Mouse (Mus musculus) activated CD4-positive, CD25-positive, alpha-beta regulatory T cell, adult 4 months (primary cell): ENCODE results near the gene 9130019O22Rik. TPM values are rescaled to one million over a fixed set of nuclear protein-coding genes. Genes with fewer than 3 reads are reported as not detected.

ENCODE experiments used
- ATAC-seq: one replicate; pipeline ENCODE4 v1.8.0; 2017
- polyA plus RNA-seq, 2 experiments: library from polyadenylated mRNA; unstranded; fragments of 100-300 nt; shearing (Covaris generic); gene quantifications; one replicate each; pipeline ENCODE4 v1.2.1; 2017

The 9130019O22Rik gene
- polyA plus RNA-seq, 2 experiments from 2014 or later: 7.4 to 8.9 TPM

DNA sequence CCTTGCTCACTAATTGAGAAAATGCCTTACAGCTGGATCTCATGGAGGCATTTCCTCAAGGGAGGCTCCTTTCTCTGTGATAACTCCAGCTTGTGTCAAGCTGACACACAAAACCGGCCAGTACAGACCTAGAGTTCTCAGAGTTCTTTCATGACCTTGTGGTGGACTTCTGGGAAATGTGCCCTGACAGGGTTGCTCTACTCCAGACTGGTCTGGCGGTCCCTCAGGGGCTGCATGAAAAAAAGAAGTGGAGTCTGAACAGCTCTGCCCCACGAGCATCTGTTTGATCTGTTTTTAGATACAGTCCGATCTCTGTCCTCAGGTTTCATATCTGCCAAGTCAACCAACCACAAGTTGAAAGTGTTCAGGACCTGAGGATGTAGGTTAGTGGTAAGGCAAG, 49.3 kb downstream of the 9130019O22Rik start:
- no peak for ATAC-seq

DNA sequence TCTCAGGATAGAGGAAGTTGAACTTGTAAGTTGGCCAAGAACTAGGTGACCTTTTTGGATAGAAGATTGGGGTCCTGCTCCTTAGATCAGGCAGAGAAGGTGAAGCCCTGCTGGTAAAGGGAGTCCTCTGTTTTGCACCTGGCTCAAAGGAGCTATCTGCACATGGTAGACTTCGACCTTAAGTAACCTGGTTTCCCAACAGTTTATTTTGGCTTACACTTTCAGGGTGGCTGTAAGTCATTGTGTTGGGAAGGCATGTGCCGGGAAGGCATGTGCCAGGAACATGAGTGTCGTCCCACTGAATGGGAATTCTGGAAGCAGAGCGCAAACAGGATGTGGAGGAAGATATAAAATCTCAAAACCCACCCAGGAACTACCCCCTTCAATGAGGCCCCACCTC, 51.4 kb downstream of the 9130019O22Rik start:
- ATAC-seq: no peak

DNA sequence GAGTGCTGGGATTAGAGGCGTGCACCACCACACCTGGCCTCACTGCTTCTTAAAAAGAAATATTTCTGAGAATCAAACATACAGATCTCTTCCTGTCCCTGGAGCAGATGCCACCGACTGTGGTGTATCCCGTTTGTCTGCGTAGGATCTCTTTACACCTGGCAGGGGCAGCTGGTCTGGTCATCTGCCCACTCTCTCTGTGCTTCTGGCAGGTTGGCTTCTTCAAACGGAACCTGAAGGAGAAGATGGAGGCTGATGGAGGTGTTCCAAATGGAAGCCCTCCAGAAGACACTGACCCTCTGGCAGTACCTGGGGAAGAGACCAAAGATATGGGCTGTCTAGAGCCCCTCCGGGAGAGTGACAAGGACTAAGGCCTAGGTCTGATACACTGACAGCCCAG, 53.7 kb downstream of the 9130019O22Rik start:
- no peak for ATAC-seq

Other genes with a start within 250 kb of the 9130019O22Rik start
- 100 to 1,000 TPM; 157 to 159 TPM for gene Spn, start 249.3 kb downstream of the 9130019O22Rik start, polyA plus RNA-seq
- gene Cd2bp2, start 191.1 kb downstream of the 9130019O22Rik start, polyA plus RNA-seq: 10 to 100 TPM; 38.9 to 50.5 TPM
- gene Tbc1d10b, start 178.7 kb downstream of the 9130019O22Rik start, polyA plus RNA-seq: 10 to 100 TPM; 13.6 to 18.9 TPM
- gene Mylpf, start 178.3 kb downstream of the 9130019O22Rik start, polyA plus RNA-seq: 10 to 100 TPM; 26.7 to 30.7 TPM
- gene Zfp553, start 154.1 kb downstream of the 9130019O22Rik start, polyA plus RNA-seq: 1 to 10 TPM; 4.1 to 8.0 TPM
- gene Sept1, start 154.0 kb downstream of the 9130019O22Rik start, polyA plus RNA-seq: 100 to 1,000 TPM; 811 to 836 TPM
- 1 to 10 TPM in 1 of 2 experiments, under 1 TPM in 1; 0.29 to 1.1 TPM for gene Zfp771, start 142.9 kb downstream of the 9130019O22Rik start, polyA plus RNA-seq
- 10 to 100 TPM; 48.1 to 69.5 TPM for gene Dctpp1, start 126.5 kb downstream of the 9130019O22Rik start, polyA plus RNA-seq
- gene Sephs2, start 113.1 kb downstream of the 9130019O22Rik start, polyA plus RNA-seq: 10 to 100 TPM; 29.9 to 31.3 TPM
- 100 to 1,000 TPM; 149 to 232 TPM for gene Itgal, start 90.9 kb downstream of the 9130019O22Rik start, polyA plus RNA-seq
- gene Zfp768, start 41.6 kb downstream of the 9130019O22Rik start, polyA plus RNA-seq: under 1 TPM in 1 of 2 experiments, not detected in 1; 0.19 TPM
- gene Zfp747, start 11.1 kb downstream of the 9130019O22Rik start, polyA plus RNA-seq: 10 to 100 TPM in 1 of 2 experiments, 1 to 10 TPM in 1; 9.9 to 11.2 TPM
- 1 to 10 TPM; 4.0 to 6.1 TPM for gene E430018J23Rik, start 6.5 kb upstream of the 9130019O22Rik start, polyA plus RNA-seq
- gene Zfp764, start 19.7 kb upstream of the 9130019O22Rik start, polyA plus RNA-seq: 1 to 10 TPM; 5.7 to 8.3 TPM
- 10 to 100 TPM; 22.5 to 25.5 TPM for gene Zfp688, start 34.9 kb upstream of the 9130019O22Rik start, polyA plus RNA-seq
- 1 to 10 TPM; 3.3 to 5.4 TPM for gene Zfp689, start 62.0 kb upstream of the 9130019O22Rik start, polyA plus RNA-seq
- gene Prr14, start 72.4 kb upstream of the 9130019O22Rik start, polyA plus RNA-seq: 100 to 1,000 TPM; 137 to 165 TPM
- gene Fbrs, start 92.0 kb upstream of the 9130019O22Rik start, polyA plus RNA-seq: 10 to 100 TPM; 17.9 to 25.0 TPM
- gene Srcap, start 124.8 kb upstream of the 9130019O22Rik start, polyA plus RNA-seq: 10 to 100 TPM in 1 of 2 experiments, 1 to 10 TPM in 1; 8.1 to 10.9 TPM
- gene Gm42715, start 132.4 kb upstream of the 9130019O22Rik start, polyA plus RNA-seq: 10 to 100 TPM; 19.2 to 20.0 TPM
- 10 to 100 TPM; 52.4 to 58.5 TPM for gene Tmem265, start 174.2 kb upstream of the 9130019O22Rik start, polyA plus RNA-seq
- 10 to 100 TPM; 73.7 to 85.5 TPM for gene Phkg2, start 186.2 kb upstream of the 9130019O22Rik start, polyA plus RNA-seq
- 1 to 10 TPM in 1 of 2 experiments, under 1 TPM in 1; 0.57 to 1.4 TPM for gene Ccdc189, start 201.4 kb upstream of the 9130019O22Rik start, polyA plus RNA-seq
- gene Rnf40, start 201.6 kb upstream of the 9130019O22Rik start, polyA plus RNA-seq: 10 to 100 TPM; 25.3 to 26.1 TPM
- gene Zfp629, start 228.6 kb upstream of the 9130019O22Rik start, polyA plus RNA-seq: under 1 TPM in 1 of 2 experiments, not detected in 1; 0.18 TPM